Mouse (Mus musculus) cerebellum, adult 11-12 months (tissue): ENCODE data around the gene Gdf15.

Experiments used
- DNase-seq: peaks from one replicate; pipeline ENCODE4 v3.0.0; 2022

Gene Gdf15

GRCm38 (mm10) chr8:70627041-70627440 lies 5.2 kb downstream of the Gdf15 start:
- no peak for DNase-seq

- peak; percentile 35 for DNase-seq
These were observed 7.2 kb downstream of the Gdf15 start for GRCm38 (mm10) chr8:70625104-70625503.

- no peak for DNase-seq
These were observed 10.0 kb downstream of the Gdf15 start for GRCm38 (mm10) chr8:70622220-70622619.

- DNase-seq: peak; percentile 9
These were observed 13.3 kb downstream of the Gdf15 start for GRCm38 (mm10) chr8:70618888-70619334.

GRCm38 (mm10) chr8:70617985-70618384 lies 14.3 kb downstream of the Gdf15 start:
- peak; percentile 7 for DNase-seq

- DNase-seq: no peak
These were observed 15.6 kb downstream of the Gdf15 start for GRCm38 (mm10) chr8:70616645-70617044.

GRCm38 (mm10) chr8:70615894-70616293 lies 16.4 kb downstream of the Gdf15 start, which contains the start of gene Lrrc25:
Gene Lrrc25, plus strand, starts transcription at chr8:70616155.
- DNase-seq: peak; percentile 9

- DNase-seq: peak; percentile 5
These were observed 17.0 kb downstream of the Gdf15 start for GRCm38 (mm10) chr8:70615281-70615680.

- DNase-seq: peak; percentile 10
These were observed 17.8 kb downstream of the Gdf15 start for GRCm38 (mm10) chr8:70614469-70614868.

- peak; percentile 18 for DNase-seq
These were observed 18.5 kb downstream of the Gdf15 start for GRCm38 (mm10) chr8:70613763-70614162.

- peak; percentile 81 for DNase-seq
These were observed 20.4 kb downstream of the Gdf15 start for GRCm38 (mm10) chr8:70611849-70612248.

GRCm38 (mm10) chr8:70610796-70611771 lies 21.2 kb downstream of the Gdf15 start:
- DNase-seq: peak; percentile 62

- DNase-seq: peak; percentile 69
These were observed 22.1 kb downstream of the Gdf15 start for GRCm38 (mm10) chr8:70609849-70610795.

GRCm38 (mm10) chr8:70609368-70609848 lies 22.8 kb downstream of the Gdf15 start:
- DNase-seq: peak; percentile 67

- DNase-seq: peak; percentile 58
These were observed 23.4 kb downstream of the Gdf15 start, which contains the start of gene Ssbp4 for GRCm38 (mm10) chr8:70608749-70609367. Gene Ssbp4, minus strand, starts transcription at chr8:70608872.

GRCm38 (mm10) chr8:70607898-70608748 lies 24.1 kb downstream of the Gdf15 start:
- peak; percentile 65 for DNase-seq

GRCm38 (mm10) chr8:70607603-70607897 lies 24.7 kb downstream of the Gdf15 start:
- DNase-seq: peak; percentile 59

- DNase-seq: peak; percentile 43
These were observed 25.3 kb downstream of the Gdf15 start for GRCm38 (mm10) chr8:70606780-70607602.

- peak; percentile 49 for DNase-seq
These were observed 26.1 kb downstream of the Gdf15 start for GRCm38 (mm10) chr8:70605871-70606779.
